Mouse (Mus musculus) kidney, embryonic 14.5 days (tissue): ENCODE data around the gene Hoxd12. TPM values are rescaled to one million over a fixed set of nuclear protein-coding genes. Genes with fewer than 3 reads are reported as not detected.

Experiments used
- ATAC-seq: fragments of 200-750 bp; cut with Nextera tagmentation; 2 replicates; pipeline ENCODE4 v1.8.0; 2017; ENCODE audit warnings: moderate number of reproducible peaks, mild to moderate bottlenecking, moderate TSS enrichment, moderate library complexity; ENCODE audit not compliant: low FRiP score, low TSS enrichment
- H3K27ac ChIP-seq: fragments of 300-500 bp; sonication (generic); 2 replicates; pipeline ENCODE4 v1.5.1; 2014; ENCODE audit warnings: low read depth, mild to moderate bottlenecking, low read length, moderate library complexity, mixed read lengths
- H3K27me3 ChIP-seq: fragments of 300-500 bp; sonication (generic); 2 replicates; pipeline ENCODE4 v1.6.1; 2014; ENCODE audit warnings: mild to moderate bottlenecking, low read length; ENCODE audit not compliant: control insufficient read depth, insufficient read depth
- H3K36me3 ChIP-seq: fragments of 300-500 bp; sonication (generic); 2 replicates; pipeline ENCODE4 v1.6.1; 2014; ENCODE audit warnings: low read length, mixed read lengths; ENCODE audit not compliant: control insufficient read depth, insufficient read depth
- H3K4me1 ChIP-seq: fragments of 300-500 bp; sonication (generic); 2 replicates; pipeline ENCODE4 v1.6.1; 2014; ENCODE audit warnings: low read length, mixed read lengths; ENCODE audit not compliant: control insufficient read depth, insufficient read depth
- H3K4me2 ChIP-seq: fragments of 300-500 bp; sonication (generic); replicated peaks from 2 replicates; pipeline ENCODE4 v1.6.1; 2014; ENCODE audit warnings: low read depth, mild to moderate bottlenecking, low read length
- H3K4me3 ChIP-seq: fragments of 300-500 bp; sonication (generic); 2 replicates; pipeline ENCODE4 v1.5.1; 2014; ENCODE audit warnings: mild to moderate bottlenecking, low read length
- H3K9ac ChIP-seq: fragments of 300-500 bp; sonication (generic); 2 replicates; pipeline ENCODE4 v1.6.1; 2014; ENCODE audit warnings: low read depth, mild to moderate bottlenecking, low read length, moderate library complexity
- H3K9me3 ChIP-seq: fragments of 300-500 bp; sonication (generic); 2 replicates; pipeline ENCODE4 v1.6.1; 2016; ENCODE audit warnings: low read length; ENCODE audit not compliant: control insufficient read depth
- WGBS: fragments of 180-500 bp; shearing (Covaris S2); extraction: QIAGEN DNeasy Blood & Tissue Kit; methylation state at CpG from one replicate; pipeline ENCODE4 v1.1.7; 2014; 5-methylcytosine and 5-hydroxymethylcytosine counted together
- polyA plus RNA-seq: library from polyadenylated mRNA; unstranded; fragments of >200 nt; fragmentation: Nextera tagmentation; extraction: Ambion mirVana; gene quantifications from 2 replicates; pipeline ENCODE4 v1.2.1, GENCODE M21; 2014

Hoxd12 gene
- polyA plus RNA-seq, 1 experiment from 2014 or later, result 7.2 TPM

DNA sequence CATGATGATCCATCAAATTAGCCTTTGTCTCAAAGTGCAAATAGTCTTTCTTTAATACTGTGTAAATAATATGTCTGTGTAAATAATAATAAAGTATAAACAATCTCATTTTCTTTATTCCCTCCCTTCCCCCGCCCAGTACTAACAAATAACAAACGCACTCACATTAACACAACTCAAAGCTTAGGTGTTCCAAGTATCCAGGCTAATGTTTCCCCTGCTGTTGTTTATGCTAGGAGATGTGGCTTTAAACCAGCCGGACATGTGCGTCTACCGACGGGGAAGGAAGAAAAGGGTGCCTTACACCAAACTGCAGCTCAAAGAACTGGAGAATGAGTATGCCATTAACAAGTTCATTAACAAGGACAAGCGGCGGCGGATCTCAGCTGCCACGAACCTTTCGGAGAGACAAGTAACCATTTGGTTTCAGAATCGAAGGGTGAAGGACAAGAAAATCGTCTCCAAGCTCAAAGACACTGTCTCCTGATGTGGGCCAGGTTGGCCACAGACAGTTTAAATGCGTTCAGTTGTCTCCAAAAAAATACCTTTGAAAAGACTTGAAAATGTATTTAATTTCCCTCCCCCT, 5.1 kb upstream of the Hoxd12 start:
- H3K36me3 ChIP-seq, result no peaks in the 10 kb centered on the region
- ATAC-seq, result no peak
- 3% methylated on average over 14 of the region's 14 CpGs for WGBS
- no peaks in the 10 kb centered on the region for H3K9me3 ChIP-seq
- H3K27ac ChIP-seq, result no peak overlapping the region
- peaks cover 13% of the 10 kb centered on the region; the same call in 1 of the 2 replicates for H3K4me1 ChIP-seq
- no peak overlapping the region for H3K4me2 ChIP-seq
- H3K9ac ChIP-seq, result no peak overlapping the region
- no peak overlapping the region for H3K4me3 ChIP-seq
- H3K27me3 ChIP-seq, result peaks cover 72% of the 10 kb centered on the region

DNA sequence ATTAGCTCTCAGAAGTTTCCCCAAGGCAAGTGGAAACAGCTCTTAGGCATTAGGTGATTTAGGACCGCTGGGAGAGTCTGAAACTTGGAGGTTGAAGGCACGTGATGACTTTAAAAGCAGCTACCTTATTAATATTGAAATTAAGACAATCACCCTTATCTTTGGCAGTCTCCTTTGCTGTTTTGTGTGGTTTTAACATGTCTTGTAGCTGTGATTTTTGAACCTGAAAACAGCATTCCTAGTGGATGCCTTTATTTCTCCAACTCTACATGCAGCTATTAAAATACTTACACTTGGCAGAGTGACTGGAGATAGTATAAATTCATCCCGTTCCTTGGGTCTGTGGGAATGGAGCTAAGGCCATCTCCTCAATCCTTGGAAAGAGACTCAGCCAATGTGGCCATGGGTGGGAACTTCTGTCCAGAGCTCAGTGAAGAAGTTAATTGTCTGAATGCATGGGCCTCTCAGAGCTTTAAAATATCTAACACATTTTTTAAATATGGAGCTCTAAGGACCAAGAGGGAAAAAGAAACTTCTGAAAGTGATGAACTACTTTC, 4.1 kb upstream of the Hoxd12 start:
- H3K27me3 ChIP-seq, result peaks cover 71% of the 10 kb centered on the region
- H3K4me3 ChIP-seq, result no peak overlapping the region
- 10% methylated on average over 3 of the region's 3 CpGs for WGBS
- H3K36me3 ChIP-seq, result no peaks in the 10 kb centered on the region
- H3K4me2 ChIP-seq, result no peak overlapping the region
- H3K27ac ChIP-seq, result no peak overlapping the region
- ATAC-seq, result no peak
- peaks cover 20% of the 10 kb centered on the region for H3K4me1 ChIP-seq
- no peaks in the 10 kb centered on the region for H3K9me3 ChIP-seq
- no peak overlapping the region for H3K9ac ChIP-seq

DNA sequence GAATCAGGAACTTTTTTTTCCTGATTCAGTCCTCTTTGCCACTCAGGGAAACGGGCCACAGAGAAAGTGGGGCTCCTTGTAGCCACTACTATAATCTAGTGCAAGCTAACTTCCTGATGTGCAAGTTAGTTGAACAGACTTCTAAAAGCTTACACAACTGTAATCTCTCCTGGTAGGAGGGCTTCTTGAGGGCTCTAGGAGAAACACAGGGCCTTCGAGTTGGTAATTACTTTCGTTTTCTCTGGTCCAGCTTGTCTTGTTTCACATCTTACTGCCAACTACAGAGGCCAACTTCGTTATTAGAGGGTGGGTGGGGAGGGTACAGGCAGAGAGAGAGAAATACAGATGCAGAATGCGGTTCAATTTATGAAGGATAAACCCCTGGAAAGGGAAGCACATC, 3.0 kb upstream of the Hoxd12 start:
- 26% methylated on average over 5 of the region's 5 CpGs for WGBS
- no peak overlapping the region for H3K9ac ChIP-seq
- H3K4me1 ChIP-seq, result peaks cover 29% of the 10 kb centered on the region
- H3K9me3 ChIP-seq, result no peaks in the 10 kb centered on the region
- no peak overlapping the region for H3K27ac ChIP-seq
- ATAC-seq, result no peak
- H3K4me2 ChIP-seq, result no peak overlapping the region
- H3K27me3 ChIP-seq, result peaks cover 69% of the 10 kb centered on the region
- H3K36me3 ChIP-seq, result no peaks in the 10 kb centered on the region
- no peak overlapping the region for H3K4me3 ChIP-seq

DNA sequence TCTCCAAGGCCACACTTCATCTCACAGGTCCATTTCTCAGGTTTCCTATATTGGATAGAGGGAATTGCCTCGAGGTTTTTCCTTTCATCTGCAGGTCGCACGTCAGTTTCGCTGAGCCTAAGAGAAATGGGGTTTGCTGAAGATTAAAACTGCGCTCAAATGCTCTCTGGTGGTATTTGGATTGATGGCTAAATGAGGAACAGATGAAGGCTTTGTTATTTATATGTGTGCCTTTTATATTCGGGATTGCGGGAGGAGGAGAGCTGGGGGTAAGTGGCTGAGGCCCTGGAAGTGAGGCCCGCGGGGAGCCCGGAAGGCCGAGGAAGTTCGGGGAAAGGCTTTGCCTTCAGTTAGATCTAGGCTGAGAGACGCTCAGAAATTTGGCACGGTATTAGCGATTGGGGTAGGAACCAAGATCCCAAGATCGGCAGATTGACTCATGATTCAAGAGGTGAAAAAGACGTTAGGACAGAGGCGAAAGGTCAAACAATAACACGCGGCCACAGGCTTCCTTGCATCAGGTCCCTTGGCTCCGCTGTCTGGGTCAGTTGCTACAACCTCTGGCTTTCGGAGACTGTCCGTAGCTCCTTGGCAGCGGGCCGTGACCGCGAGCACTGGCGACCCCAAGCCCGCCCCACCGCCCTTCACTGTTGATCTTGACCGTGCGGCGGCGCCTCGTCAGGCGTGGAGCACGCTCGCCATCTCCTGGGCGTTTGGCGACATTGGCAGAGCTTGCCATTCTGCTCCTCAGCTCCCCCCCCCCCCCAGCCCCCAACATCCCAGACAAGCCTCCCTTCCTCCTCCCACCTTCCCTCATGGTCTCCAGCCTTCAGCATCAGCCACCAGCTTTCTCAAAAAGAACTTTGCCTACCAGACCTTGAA, 2.1 kb upstream of the Hoxd12 start:
- Histone ChIP-seq H3K27me3 (peaks cover 62% of the 10 kb centered on the region), H3K4me3 (peak overlapping the region; percentile 20; the same call in 1 of the 2 replicates), H3K4me1 (peaks cover 35% of the 10 kb centered on the region), H3K9ac (no peak overlapping the region), H3K36me3 (no peaks in the 10 kb centered on the region), H3K9me3 (no peaks in the 10 kb centered on the region), H3K4me2 (peak overlapping the region; percentile 38), H3K27ac (no peak overlapping the region)
- WGBS, result 3% methylated on average over 39 of the region's 40 CpGs
- ATAC-seq, result 0 out of 2 replicates have a peak, but pooled peaks have one; percentile 24

DNA sequence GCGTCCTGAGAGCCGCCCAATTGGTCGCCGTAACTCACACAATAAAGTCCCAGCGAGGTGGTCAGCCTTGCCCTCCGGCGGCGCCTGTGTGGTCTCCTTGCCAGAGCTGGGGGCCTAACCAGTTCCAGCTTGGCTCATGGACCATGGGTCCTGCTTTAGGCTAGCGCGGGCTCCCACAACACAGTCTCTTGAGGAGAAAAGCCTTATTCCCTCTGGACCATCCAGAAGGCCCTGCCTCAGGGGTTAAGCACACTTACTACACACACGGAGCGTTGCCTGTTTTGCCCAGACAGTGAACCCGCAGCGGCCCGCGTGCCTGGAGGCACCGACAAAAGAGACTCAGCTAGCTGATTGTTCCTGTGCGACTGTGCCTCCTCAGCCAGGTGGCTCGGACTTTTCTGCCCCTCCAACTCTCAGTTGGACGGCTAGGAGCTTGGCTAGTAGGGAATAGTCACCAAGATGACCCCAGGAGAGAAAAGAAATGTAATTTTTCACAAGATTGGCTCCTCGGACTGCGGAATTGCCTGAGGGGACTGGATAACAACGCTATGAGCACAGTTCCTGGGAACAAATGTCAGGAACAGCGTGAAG, 883 bp upstream of the Hoxd12 start:
- Histone ChIP-seq H3K9ac (no peak overlapping the region), H3K4me1 (peaks cover 32% of the 10 kb centered on the region), H3K27ac (no peak overlapping the region), H3K36me3 (no peaks in the 10 kb centered on the region), H3K27me3 (peaks cover 50% of the 10 kb centered on the region), H3K9me3 (no peaks in the 10 kb centered on the region), H3K4me3 (no peak overlapping the region), H3K4me2 (no peak overlapping the region)
- ATAC-seq, result no peak
- 7% methylated on average over 24 of the region's 24 CpGs for WGBS

DNA sequence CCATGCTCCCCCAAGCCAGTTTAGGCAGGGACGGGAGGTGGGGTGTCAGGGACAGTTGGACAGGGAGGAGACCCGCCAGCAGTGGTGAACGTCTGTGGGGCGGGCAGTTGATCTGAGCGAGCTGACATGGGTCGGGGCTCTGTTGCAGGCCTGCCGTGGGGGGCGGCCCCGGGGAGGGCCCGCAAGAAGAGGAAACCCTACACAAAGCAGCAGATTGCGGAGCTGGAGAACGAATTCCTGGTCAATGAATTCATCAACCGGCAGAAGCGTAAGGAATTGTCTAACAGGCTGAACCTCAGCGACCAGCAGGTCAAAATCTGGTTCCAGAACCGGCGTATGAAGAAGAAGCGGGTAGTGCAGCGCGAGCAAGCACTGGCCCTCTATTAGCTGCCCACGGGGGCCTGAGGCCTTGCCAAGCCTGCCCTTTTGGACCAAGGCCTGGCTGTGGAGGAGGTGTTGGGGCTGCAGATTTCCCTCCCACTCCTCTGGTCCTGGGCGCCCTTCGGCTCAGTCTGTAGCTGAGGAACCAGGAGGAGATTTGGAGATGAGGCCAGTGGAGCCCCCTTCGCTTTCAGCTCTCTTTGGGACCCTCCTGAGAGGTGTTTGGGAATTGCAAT, 961 bp downstream of the Hoxd12 start:
- H3K9me3 ChIP-seq, result no peaks in the 10 kb centered on the region
- ATAC-seq, result no peak
- H3K4me1 ChIP-seq, result peaks cover 34% of the 10 kb centered on the region
- H3K27me3 ChIP-seq, result peaks cover 45% of the 10 kb centered on the region
- no peaks in the 10 kb centered on the region for H3K36me3 ChIP-seq
- H3K27ac ChIP-seq, result peak overlapping the region; percentile 77
- 11% methylated on average over 24 of the region's 24 CpGs for WGBS
- H3K4me2 ChIP-seq, result peak overlapping the region; percentile 46
- H3K4me3 ChIP-seq, result peak overlapping the region; percentile 29
- H3K9ac ChIP-seq, result peak overlapping the region; percentile 58

DNA sequence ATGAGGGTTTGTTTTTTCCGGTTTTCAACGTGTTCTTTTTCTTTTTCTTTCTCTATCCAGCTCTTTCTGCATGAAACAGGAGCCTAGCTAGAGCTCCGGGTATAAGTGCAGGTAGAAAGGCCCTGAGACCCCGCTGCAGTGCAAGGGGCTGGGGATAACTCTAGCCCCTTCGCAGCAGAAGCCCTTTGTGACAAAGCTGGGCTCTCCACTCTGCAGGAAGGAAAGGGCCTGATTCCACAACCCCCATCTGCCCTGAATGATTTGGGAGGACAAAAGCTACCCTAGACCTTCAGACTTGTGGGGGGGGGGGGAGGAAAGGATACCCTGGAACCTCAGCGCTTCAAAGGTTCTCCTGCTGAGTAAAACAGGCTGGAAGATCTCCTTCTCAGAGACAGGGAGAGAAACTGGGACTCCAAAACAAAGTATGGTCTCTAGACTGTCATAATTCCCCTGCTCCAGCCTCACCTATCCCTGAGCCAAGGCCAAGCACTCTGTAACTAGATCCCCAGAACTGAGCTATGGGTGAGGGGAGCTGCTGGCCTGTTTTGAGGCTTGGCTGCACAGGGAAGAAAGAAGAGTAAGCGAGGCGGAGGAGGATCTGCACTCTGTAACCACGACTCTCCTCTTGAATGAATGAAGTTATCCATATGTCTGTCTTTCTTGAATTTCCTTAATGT, 1.7 kb downstream of the Hoxd12 start:
- Histone ChIP-seq H3K4me3 (peak overlapping the region; percentile 29; the same call in 1 of the 2 replicates), H3K4me1 (peaks cover 34% of the 10 kb centered on the region)

DNA sequence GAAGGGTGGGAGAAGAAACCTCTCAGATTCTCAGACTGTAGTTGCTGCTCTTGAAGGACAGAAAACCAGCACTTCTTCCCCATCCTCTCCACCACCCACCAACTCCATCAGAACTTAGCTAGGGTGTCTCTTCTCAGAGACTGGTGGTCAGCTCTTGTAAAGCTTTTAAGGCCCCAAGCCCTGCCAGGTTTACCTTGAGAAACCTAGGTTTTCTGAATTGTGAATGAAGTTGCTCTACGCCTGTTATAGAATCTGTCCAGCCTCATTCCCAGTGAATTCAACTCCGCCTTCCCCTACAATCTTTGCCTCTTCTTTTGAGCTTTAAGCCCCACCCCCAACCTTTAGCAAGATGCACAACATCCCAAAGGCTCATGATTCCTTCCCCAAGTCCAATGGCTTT, 2.3 kb downstream of the Hoxd12 start:
- no peak for ATAC-seq
- peak overlapping the region; percentile 10 for H3K4me2 ChIP-seq
- H3K27me3 ChIP-seq, result peaks cover 41% of the 10 kb centered on the region
- 34% methylated on average over 2 of the region's 2 CpGs for WGBS
- H3K9ac ChIP-seq, result no peak overlapping the region
- no peaks in the 10 kb centered on the region for H3K9me3 ChIP-seq
- no peaks in the 10 kb centered on the region for H3K36me3 ChIP-seq
- H3K4me3 ChIP-seq, result peak overlapping the region; percentile 6; the same call in 1 of the 2 replicates
- H3K4me1 ChIP-seq, result peaks cover 34% of the 10 kb centered on the region
- H3K27ac ChIP-seq, result peak overlapping the region; percentile 77; the same call in 1 of the 2 replicates

More for the DNA sequence above, 1.7 kb downstream of the Hoxd12 start:
- ATAC-seq, result peak; percentile 66
- WGBS, result 11% methylated on average over 9 of the region's 9 CpGs
- Histone ChIP-seq H3K27me3 (peaks cover 43% of the 10 kb centered on the region), H3K9ac (peak overlapping the region; percentile 58), H3K9me3 (no peaks in the 10 kb centered on the region), H3K27ac (peak overlapping the region; percentile 77), H3K36me3 (no peaks in the 10 kb centered on the region), H3K4me2 (peak overlapping the region; percentile 46)
